Mouse (Mus musculus): ENCODE measurements at regions not wholly inside any gene's neighbourhood (a gene's known extent, or its start where the extent isn't known, plus 50 kb on each side); places are given as distances from the start of the nearest gene placed in this dataset.

GRCm38 (mm10) chr4:131100093-131100795 is 156.1 kb downstream of the Matn1 start:
- DNase-seq: no peak

GRCm38 (mm10) chr4:131100796-131101156 is 156.6 kb downstream of the Matn1 start:
- DNase-seq: no peak

- DNase-seq: no peak
These were observed 158.0 kb downstream of the Matn1 start for GRCm38 (mm10) chr4:131102163-131102562.

- no peak for DNase-seq
These were observed 163.1 kb downstream of the Matn1 start for GRCm38 (mm10) chr4:131107127-131107857.

- no peak for DNase-seq
These were observed 168.4 kb downstream of the Matn1 start for GRCm38 (mm10) chr4:131112536-131112935.

- DNase-seq: no peak
These were observed 169.6 kb downstream of the Matn1 start for GRCm38 (mm10) chr4:131113727-131114303.

- DNase-seq: peak; percentile 86
These were observed 171.1 kb downstream of the Matn1 start for GRCm38 (mm10) chr4:131115247-131115646.

GRCm38 (mm10) chr4:131118586-131118985 is 174.4 kb downstream of the Matn1 start:
- no peak for DNase-seq

- DNase-seq: no peak
These were observed 175.4 kb downstream of the Matn1 start for GRCm38 (mm10) chr4:131119621-131120020.

- DNase-seq: no peak
These were observed 176.5 kb downstream of the Matn1 start for GRCm38 (mm10) chr4:131120680-131121079.

GRCm38 (mm10) chr4:131125975-131126374 is 181.8 kb downstream of the Matn1 start:
- no peak for DNase-seq

GRCm38 (mm10) chr4:131126901-131127300 is 182.7 kb downstream of the Matn1 start:
- DNase-seq: no peak

GRCm38 (mm10) chr4:131128646-131129045 is 184.5 kb downstream of the Matn1 start:
- no peak for DNase-seq

- no peak for DNase-seq
These were observed 188.0 kb downstream of the Matn1 start for GRCm38 (mm10) chr4:131132201-131132600.

- no peak for DNase-seq
These were observed 188.6 kb downstream of the Matn1 start for GRCm38 (mm10) chr4:131132781-131133180.

- DNase-seq: no peak
These were observed 191.7 kb downstream of the Matn1 start for GRCm38 (mm10) chr4:131135841-131136240.

GRCm38 (mm10) chr4:131138891-131139290 is 194.7 kb downstream of the Matn1 start:
- DNase-seq: no peak

GRCm38 (mm10) chr4:131141890-131142465 is 197.8 kb downstream of the Matn1 start:
- no peak for DNase-seq

- no peak for DNase-seq
These were observed 201.3 kb downstream of the Matn1 start for GRCm38 (mm10) chr4:131145507-131145906.

- DNase-seq: no peak
These were observed 204.0 kb downstream of the Matn1 start for GRCm38 (mm10) chr4:131148042-131148747.

- no peak for DNase-seq
These were observed 205.3 kb downstream of the Matn1 start for GRCm38 (mm10) chr4:131149466-131149865.

GRCm38 (mm10) chr4:131159712-131160111 is 215.5 kb downstream of the Matn1 start:
- DNase-seq: no peak
